Mouse (Mus musculus): ENCODE results near the gene Zbtb20.

DNA sequence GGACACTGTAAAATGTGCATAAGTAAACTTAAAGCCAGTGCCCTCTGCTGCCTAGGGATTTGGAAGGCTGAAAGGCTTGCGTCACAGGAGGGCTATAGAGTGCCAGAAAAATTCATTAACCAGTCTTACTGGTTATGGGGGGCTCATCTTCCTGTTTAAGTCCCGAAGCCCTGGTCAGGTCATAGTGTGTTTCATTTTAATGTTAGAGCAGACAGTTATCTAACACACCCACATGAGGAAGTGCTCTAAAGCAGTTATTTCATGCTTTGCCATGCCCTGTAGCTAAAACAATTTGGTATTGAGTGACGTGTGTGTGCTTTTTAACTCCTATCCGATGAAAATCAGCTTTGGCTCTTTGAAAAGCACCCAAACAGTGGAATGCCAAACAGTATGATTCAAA lies 34.3 kb downstream of the Zbtb20 start:
- TF ChIP-seq CTCF (IDR thresholded peaks at IDR 0.05; ENCODE audit: low read depth) (no peak), EP300 (IDR thresholded peaks at IDR 0.05; ENCODE audit: low read depth) (no peak)

Data from liver, embryonic 14.5 days (tissue).